Mouse (Mus musculus) cerebellum, adult 18-20 months (tissue): ENCODE results near the gene Rab11fip3.
"Not testable (repeated sequence)": the region's sequence is repeated elsewhere in the genome, so short reads cannot be mapped to it uniquely, and the experiment has no call there.

Source experiments
- DNase-seq, 2 experiments: peaks; one replicate each; pipeline ENCODE4 v3.0.0; 2021

The Rab11fip3 gene

GRCm38 (mm10) chr17:26068831-26069739 lies at the start of gene Rab11fip3:
Gene Rab11fip3 (minus strand): TSS chr17:26069555.
- DNase-seq, result peak; percentile 84 to 89

GRCm38 (mm10) chr17:26116503-26117258 lies 47.3 kb upstream of the Rab11fip3 start:
- no peak for DNase-seq

- no peak for DNase-seq
Measured at GRCm38 (mm10) chr17:26115956-26116487, 46.7 kb upstream of the Rab11fip3 start.

- no peak for DNase-seq
Measured at GRCm38 (mm10) chr17:26115205-26115898, 46.0 kb upstream of the Rab11fip3 start.

GRCm38 (mm10) chr17:26114461-26114860 lies 45.1 kb upstream of the Rab11fip3 start:
- not testable (repeated sequence) for DNase-seq

- DNase-seq, result no peak
Measured at GRCm38 (mm10) chr17:26114061-26114460, 44.7 kb upstream of the Rab11fip3 start.

- peak; percentile 80 to 85 for DNase-seq
Measured at GRCm38 (mm10) chr17:26113181-26113948, 44.0 kb upstream of the Rab11fip3 start, which contains the start of gene Tmem8. Gene Tmem8 (plus strand): TSS chr17:26113299.

GRCm38 (mm10) chr17:26112751-26113150 lies 43.4 kb upstream of the Rab11fip3 start:
- no peak for DNase-seq

- DNase-seq, result no peak
Measured at GRCm38 (mm10) chr17:26111722-26112121, 42.4 kb upstream of the Rab11fip3 start.

GRCm38 (mm10) chr17:26111024-26111423 lies 41.7 kb upstream of the Rab11fip3 start:
- DNase-seq, result no peak

- no peak for DNase-seq
Measured at GRCm38 (mm10) chr17:26110156-26110555, 40.8 kb upstream of the Rab11fip3 start.

GRCm38 (mm10) chr17:26105619-26106018 lies 36.3 kb upstream of the Rab11fip3 start:
- no peak for DNase-seq

GRCm38 (mm10) chr17:26101478-26101877 lies 32.1 kb upstream of the Rab11fip3 start:
- no peak for DNase-seq

- DNase-seq, result no peak
Measured at GRCm38 (mm10) chr17:26100166-26100565, 30.8 kb upstream of the Rab11fip3 start.

- DNase-seq, result peak in 1 of 2 experiments; percentile 43
Measured at GRCm38 (mm10) chr17:26099316-26099715, 30.0 kb upstream of the Rab11fip3 start.

- DNase-seq, result no peak
Measured at GRCm38 (mm10) chr17:26098461-26098860, 29.1 kb upstream of the Rab11fip3 start.

- DNase-seq, result peak; percentile 77 to 83
Measured at GRCm38 (mm10) chr17:26095121-26095740, 25.9 kb upstream of the Rab11fip3 start, which contains the start of gene Nme4. Gene Nme4 (minus strand): TSS chr17:26095602.

GRCm38 (mm10) chr17:26094531-26095110 lies 25.3 kb upstream of the Rab11fip3 start:
- no peak for DNase-seq

GRCm38 (mm10) chr17:26089905-26090632 lies 20.7 kb upstream of the Rab11fip3 start, which contains the start of gene Decr2:
Gene Decr2 (minus strand): TSS chr17:26090337.
- peak; percentile 90 to 91 for DNase-seq

- DNase-seq, result no peak
Measured at GRCm38 (mm10) chr17:26087059-26087564, 17.8 kb upstream of the Rab11fip3 start.
